Mouse (Mus musculus) heart, postnatal 0 days (tissue): ENCODE data around the gene Jmjd6. TPM values are rescaled to one million over a fixed set of nuclear protein-coding genes. Genes with fewer than 3 reads are reported as not detected.
A peak's percentile ranks its signal among the peaks of the same experiment; 100 is the strongest.

Source experiments
- ATAC-seq: fragments of 200-750 bp; cut with Nextera tagmentation; 2 replicates; pipeline ENCODE4 v1.8.0; 2017; ENCODE audit warnings: low read depth, moderate number of reproducible peaks, moderate library complexity; ENCODE audit not compliant: insufficient read depth
- DNase-seq: peaks from one replicate; pipeline ENCODE4 v3.0.0-alpha.2; 2016; ENCODE audit warnings: low spot score
- H3K27ac ChIP-seq: fragments of 300-500 bp; sonication (generic); 2 replicates; pipeline ENCODE4 v1.5.1; 2014; ENCODE audit warnings: low read depth, mild to moderate bottlenecking
- H3K27me3 ChIP-seq: fragments of 300-500 bp; sonication (generic); 2 replicates; pipeline ENCODE4 v1.6.1; 2014; ENCODE audit warnings: low read length, mixed read lengths; ENCODE audit not compliant: control insufficient read depth, insufficient read depth
- H3K36me3 ChIP-seq: fragments of 300-500 bp; sonication (generic); replicated peaks from 2 replicates; pipeline ENCODE4 v1.6.1; 2014; ENCODE audit warnings: low read length, mixed read lengths; ENCODE audit not compliant: control insufficient read depth, insufficient read depth
- H3K4me1 ChIP-seq: fragments of 300-500 bp; sonication (generic); 2 replicates; pipeline ENCODE4 v1.6.1; 2014; ENCODE audit warnings: antibody characterized with exemption; ENCODE audit not compliant: control insufficient read depth, insufficient read depth
- H3K4me2 ChIP-seq: fragments of 300-500 bp; sonication (generic); 2 replicates; pipeline ENCODE4 v1.6.1; 2014; ENCODE audit warnings: low read depth, mild to moderate bottlenecking, low read length, moderate library complexity
- H3K4me3 ChIP-seq: fragments of 300-500 bp; sonication (generic); 2 replicates; pipeline ENCODE4 v1.5.1; 2014; ENCODE audit warnings: low read depth, low read length
- H3K9ac ChIP-seq: fragments of 300-500 bp; sonication (generic); replicated peaks from 2 replicates; pipeline ENCODE4 v1.6.1; 2014; ENCODE audit warnings: low read depth, low read length, mixed read lengths
- H3K9me3 ChIP-seq: fragments of 300-500 bp; sonication (generic); replicated peaks from 2 replicates; pipeline ENCODE4 v1.6.1; 2016; ENCODE audit warnings: low read length; ENCODE audit not compliant: control insufficient read depth
- CTCF ChIP-seq: IDR thresholded peaks from 2 replicates; pipeline ENCODE4 v1.5.1; 2016; ENCODE audit warnings: antibody characterized with exemption, control low read depth, low read depth
- EP300 ChIP-seq: IDR thresholded peaks from 2 replicates; pipeline ENCODE4 v1.6.1; 2016; ENCODE audit warnings: antibody characterized with exemption, low read depth
- WGBS: fragments of 180-500 bp; shearing (Covaris S2); extraction: QIAGEN DNeasy Blood & Tissue Kit; methylation state at CpG from one replicate; pipeline ENCODE4 v1.1.7; 2014; 5-methylcytosine and 5-hydroxymethylcytosine counted together
- polyA plus RNA-seq: library from polyadenylated mRNA; unstranded; fragments of >200 nt; fragmentation: Nextera tagmentation; extraction: Ambion mirVana; gene quantifications from 2 replicates; pipeline ENCODE4 v1.2.1, GENCODE M21; 2015
- total RNA-seq: library from RNA; depleted of rRNA; stranded (reverse); fragments of >200 nt; gene quantifications from 2 replicates; pipeline ENCODE4 v1.2.3, GENCODE M21; 2014; ENCODE audit warnings: low replicate concordance

Gene Jmjd6
- total and polyA plus RNA-seq, 2 experiments from 2014 or later, result 24.8 to 43.1 TPM

DNA sequence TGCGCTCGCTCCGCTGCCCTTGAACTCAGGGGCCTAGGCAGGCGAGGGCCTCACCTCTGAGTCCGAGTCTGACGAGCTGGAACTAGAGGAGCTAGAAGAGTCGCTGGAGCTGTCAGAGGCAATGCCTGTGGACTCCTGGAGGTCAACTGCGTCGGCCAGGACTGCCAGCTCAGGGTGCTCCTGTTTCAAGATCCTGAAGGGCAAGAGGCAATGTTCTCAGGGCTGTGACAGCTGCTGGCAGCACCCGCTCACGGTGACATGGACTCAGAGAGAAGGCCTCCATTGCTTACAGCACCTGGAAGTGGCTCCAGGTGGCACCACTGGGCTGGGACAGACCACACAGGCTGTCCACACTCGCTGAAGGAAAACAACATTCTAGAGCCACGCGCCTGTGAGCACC lies 4.3 kb downstream of the Jmjd6 start:
- Histone ChIP-seq H3K4me2 (no peak overlapping the region), H3K27ac (no peak overlapping the region), H3K4me1 (peaks cover 18% of the 10 kb centered on the region), H3K9ac (no peak overlapping the region), H3K27me3 (no peaks in the 10 kb centered on the region), H3K9me3 (no peaks in the 10 kb centered on the region), H3K36me3 (peaks cover 73% of the 10 kb centered on the region), H3K4me3 (no peak overlapping the region)
- TF ChIP-seq EP300 (no peak), CTCF (no peak)
- 77% methylated on average over 14 of the region's 14 CpGs for WGBS
- no peak for ATAC-seq
- DNase-seq, result no peak

DNA sequence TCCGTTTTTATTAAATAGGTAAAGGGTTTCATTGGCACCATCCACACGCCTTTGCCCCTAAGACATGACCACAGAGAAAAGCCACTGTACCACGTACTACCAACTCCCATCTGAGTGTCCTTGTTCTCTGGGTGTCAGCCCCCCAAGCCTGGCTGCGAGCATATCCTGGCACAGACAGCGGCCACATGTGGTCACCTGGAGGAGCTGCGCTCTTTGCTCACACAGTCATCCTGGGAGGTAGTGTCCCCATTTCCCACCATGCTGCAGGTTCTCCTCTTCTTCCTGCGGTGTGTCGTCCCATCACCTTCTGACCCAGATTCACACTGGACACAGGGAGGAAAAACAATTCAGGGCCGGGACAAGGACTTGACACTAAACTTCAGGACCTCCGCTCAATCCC lies 5.8 kb downstream of the Jmjd6 start:
- H3K4me1 ChIP-seq, result peaks cover 18% of the 10 kb centered on the region
- TF ChIP-seq EP300, result no peak
- 0 out of 2 replicates have a peak, but pooled peaks have one; percentile 5 for TF ChIP-seq CTCF
- H3K27ac ChIP-seq, result no peak overlapping the region
- H3K4me2 ChIP-seq, result no peak overlapping the region
- ATAC-seq, result no peak
- no peak for DNase-seq
- no peak overlapping the region for H3K4me3 ChIP-seq
- 93% methylated on average over 10 of the region's 10 CpGs for WGBS
- no peak overlapping the region for H3K9ac ChIP-seq
- no peaks in the 10 kb centered on the region for H3K9me3 ChIP-seq
- no peaks in the 10 kb centered on the region for H3K27me3 ChIP-seq
- peaks cover 84% of the 10 kb centered on the region for H3K36me3 ChIP-seq

DNA sequence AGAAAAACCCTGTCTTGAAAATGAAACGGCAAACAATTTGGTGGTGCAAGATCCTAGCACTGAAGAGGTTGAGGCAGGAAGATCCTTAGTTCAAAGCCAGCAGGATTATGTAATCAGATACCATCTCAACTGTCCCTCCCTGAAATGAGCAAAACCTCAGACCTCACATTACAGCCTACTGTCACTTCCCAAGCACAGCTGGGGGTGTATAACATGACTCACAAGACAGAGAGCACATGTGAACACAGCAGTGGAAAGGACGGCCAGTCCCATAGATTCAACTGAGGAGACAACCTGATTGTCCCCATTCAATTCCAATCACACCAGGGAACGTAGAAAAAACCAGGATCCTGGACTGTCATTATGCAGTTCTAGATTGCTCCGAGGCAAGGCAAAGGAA lies 7.0 kb downstream of the Jmjd6 start:
- Histone ChIP-seq H3K27me3 (no peaks in the 10 kb centered on the region), H3K4me3 (no peak overlapping the region), H3K4me2 (no peak overlapping the region), H3K4me1 (peaks cover 12% of the 10 kb centered on the region), H3K27ac (no peak overlapping the region), H3K36me3 (peaks cover 84% of the 10 kb centered on the region), H3K9ac (no peak overlapping the region), H3K9me3 (no peaks in the 10 kb centered on the region)
- DNase-seq, result no peak
- ATAC-seq, result no peak
- 93% methylated on average over 4 of the region's 4 CpGs for WGBS
- no peak for TF ChIP-seq EP300
- no peak for TF ChIP-seq CTCF

DNA sequence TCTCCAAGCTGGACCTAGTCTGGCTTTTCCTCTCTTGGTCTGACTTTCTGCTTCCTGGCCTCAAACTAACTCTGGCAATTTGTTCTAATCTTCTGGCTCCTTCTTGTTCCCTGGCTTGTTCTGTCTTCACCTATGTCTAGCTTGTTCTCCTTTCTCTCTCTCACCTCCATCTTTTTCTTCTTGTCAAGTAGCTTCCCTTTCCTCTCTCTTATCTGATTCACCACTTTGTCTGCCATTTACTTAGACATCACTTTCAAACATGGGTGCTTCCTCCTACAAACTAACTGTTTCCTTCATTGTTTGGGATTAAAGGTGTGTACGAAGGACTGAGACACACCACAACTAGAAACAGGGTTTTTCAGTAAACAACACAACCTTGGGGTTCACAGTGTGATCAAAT lies 8.3 kb downstream of the Jmjd6 start:
- no peak overlapping the region for H3K9ac ChIP-seq
- ATAC-seq, result no peak

DNA sequence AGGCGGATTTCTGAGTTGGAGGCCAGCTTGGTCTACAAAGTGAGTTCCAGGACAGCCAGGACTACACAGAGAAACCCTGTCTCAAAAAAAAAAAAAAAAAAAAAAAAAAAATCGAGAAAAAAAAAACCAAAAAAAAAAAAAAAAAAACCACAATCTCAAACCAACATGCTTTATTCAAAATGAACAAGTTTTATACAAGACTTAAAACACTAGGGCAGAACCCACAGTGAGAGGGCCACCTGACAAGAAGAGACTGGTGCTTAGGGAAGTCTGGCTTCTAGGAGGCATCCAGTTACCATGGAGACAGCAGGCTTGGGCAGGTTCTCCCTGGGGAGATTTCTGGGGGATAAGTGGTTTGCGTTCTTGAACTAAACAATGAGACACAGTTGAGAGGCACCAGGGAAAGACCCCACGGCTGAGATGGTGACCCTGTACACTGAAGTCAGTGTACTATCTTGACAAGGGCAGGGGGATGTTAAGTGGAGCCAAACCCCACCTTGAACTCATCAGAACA lies 11.0 kb downstream of the Jmjd6 start:
- peaks cover 44% of the 10 kb centered on the region for H3K36me3 ChIP-seq
- ATAC-seq (no peak), DNase-seq (no peak)
- H3K4me1 ChIP-seq, result peaks cover 7% of the 10 kb centered on the region; the same call in 1 of the 2 replicates
- 39% methylated on average over 3 of the region's 4 CpGs for WGBS
- H3K9me3 ChIP-seq, result no peaks in the 10 kb centered on the region
- no peak for TF ChIP-seq EP300
- TF ChIP-seq CTCF, result no peak
- no peak overlapping the region for H3K27ac ChIP-seq
- no peak overlapping the region for H3K9ac ChIP-seq
- H3K4me2 ChIP-seq, result no peak overlapping the region
- no peak overlapping the region for H3K4me3 ChIP-seq
- no peaks in the 10 kb centered on the region for H3K27me3 ChIP-seq

More for the DNA sequence above, 8.3 kb downstream of the Jmjd6 start:
- H3K36me3 ChIP-seq, result peaks cover 70% of the 10 kb centered on the region
- no peak overlapping the region for H3K27ac ChIP-seq
- no peaks in the 10 kb centered on the region for H3K9me3 ChIP-seq
- no peak overlapping the region for H3K4me3 ChIP-seq
- no peak for DNase-seq
- no peaks in the 10 kb centered on the region for H3K27me3 ChIP-seq
- H3K4me2 ChIP-seq, result no peak overlapping the region
- WGBS, result 93% methylated on average over 1 of the region's 1 CpGs
- H3K4me1 ChIP-seq, result no peaks in the 10 kb centered on the region
- TF ChIP-seq EP300, result no peak
- no peak for TF ChIP-seq CTCF

DNA sequence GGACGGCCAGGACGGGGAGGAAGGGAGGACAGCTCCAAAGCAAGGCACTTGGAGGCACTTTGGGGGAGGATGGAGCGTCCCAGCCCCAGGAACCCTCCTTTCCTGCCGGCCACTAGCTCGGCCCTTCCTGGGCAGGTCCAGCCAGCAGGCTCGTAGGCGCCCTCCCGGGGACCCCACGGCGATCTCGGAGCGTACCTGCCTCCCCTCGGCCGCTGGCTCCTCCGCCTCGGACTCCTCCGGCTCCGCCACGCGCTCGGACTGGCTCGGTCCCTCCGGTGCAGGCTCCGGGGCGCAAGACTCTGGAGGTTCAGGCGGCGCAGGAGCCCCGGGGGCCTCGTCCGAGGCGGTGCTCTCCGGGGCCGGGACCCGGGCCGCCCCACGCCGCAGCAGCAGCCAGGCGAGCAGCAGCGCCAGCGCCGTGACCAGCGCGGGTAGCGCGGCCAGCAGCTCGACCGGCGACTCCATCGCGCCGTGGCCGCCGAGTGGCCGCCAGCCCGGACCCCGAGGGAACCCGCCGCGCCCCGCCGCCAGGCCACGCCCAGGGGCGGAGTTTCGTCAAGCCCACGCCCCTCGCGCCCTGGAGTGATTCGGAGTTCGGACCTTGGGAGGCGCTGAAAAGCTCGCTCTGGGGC lies 15.6 kb downstream of the Jmjd6 start, which contains the start of gene Mxra7:
TSS of gene Mxra7 (minus strand) at position 513 of the 632 bp plus-strand sequence.
- TF ChIP-seq CTCF, result no peak
- H3K9me3 ChIP-seq, result no peaks in the 10 kb centered on the region
- peak within 1 kb of the TSS; percentile 64 for H3K4me3 ChIP-seq
- H3K36me3 ChIP-seq, result no peaks in the 10 kb centered on the region
- DNase-seq, result peak; percentile 61
- H3K27me3 ChIP-seq, result no peaks in the 10 kb centered on the region
- H3K9ac ChIP-seq, result peak within 1 kb of the TSS; percentile 74
- peaks cover 8% of the 10 kb centered on the region for H3K4me1 ChIP-seq
- H3K27ac ChIP-seq, result peak within 1 kb of the TSS; percentile 81
- WGBS, result 2% methylated on average over 55 of the region's 71 CpGs
- H3K4me2 ChIP-seq, result peak within 1 kb of the TSS; percentile 64
- ATAC-seq, result peak; percentile 77
